Mouse (Mus musculus): ENCODE data around the gene Gprin1.
A peak's percentile ranks its signal among the peaks of the same experiment; 100 is the strongest.

Gprin1 gene

DNA sequence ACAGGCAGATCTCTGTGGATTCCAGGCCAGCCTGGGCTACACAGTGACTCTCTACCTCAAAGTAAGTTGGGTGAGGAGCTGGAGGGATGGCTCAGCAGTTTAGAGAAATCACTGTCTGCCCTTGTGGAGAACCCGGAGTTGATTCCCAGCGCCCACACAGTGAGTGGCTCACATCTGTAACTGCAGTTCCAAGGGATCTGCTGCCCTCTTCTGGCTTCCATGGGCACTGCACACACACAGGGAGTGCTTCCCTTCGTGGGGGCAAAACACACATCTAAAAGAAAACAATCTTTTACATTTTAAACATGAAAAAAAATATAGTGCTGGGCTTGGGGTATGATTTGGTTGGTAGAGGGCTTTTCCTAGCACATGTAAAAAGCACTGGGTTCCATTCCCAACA is 26.5 kb downstream of the Gprin1 start:
- DNase-seq (ENCODE audit: low spot score), result no peak

DNA sequence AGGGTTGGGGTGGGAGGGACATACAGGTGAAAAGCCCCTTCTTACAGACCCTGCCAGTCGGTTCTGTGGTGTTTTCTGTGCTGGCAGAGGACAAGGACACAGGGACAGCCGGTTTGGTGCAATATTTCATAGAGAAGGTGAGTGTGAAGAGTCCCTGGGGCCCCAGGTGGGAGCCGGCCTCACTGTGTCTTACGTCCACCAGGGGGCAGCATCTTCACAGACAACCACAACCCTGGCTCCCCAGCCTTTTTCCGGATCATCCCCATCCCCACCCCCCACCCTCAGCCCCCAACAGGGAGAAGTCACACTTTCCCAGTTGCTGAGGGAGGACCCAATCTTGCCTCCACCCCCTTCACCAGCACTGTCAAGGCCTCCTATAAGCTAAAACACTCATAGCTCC is 32.8 kb downstream of the Gprin1 start:
- no peak for DNase-seq (ENCODE audit: low spot score)

DNA sequence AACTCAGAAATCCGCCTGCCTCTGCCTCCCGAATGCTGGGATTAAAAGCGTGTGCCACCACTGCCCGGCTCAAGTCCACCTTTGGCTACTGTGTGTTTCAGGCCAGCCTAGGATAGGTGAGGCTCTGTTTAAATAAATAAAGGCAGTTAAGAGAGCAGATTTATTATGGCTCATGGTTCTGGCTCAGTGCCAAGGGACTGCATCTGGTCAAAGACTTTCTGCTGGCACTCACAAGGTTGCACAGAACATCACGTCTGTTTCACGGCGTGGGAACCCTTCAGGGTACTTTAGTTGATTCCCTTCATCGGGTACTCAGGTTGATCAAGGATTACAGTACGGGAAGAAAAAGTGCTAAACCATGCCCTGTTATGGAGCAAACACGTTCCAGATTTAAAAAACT is 34.7 kb downstream of the Gprin1 start:
- no peak for DNase-seq (ENCODE audit: low spot score)

DNA sequence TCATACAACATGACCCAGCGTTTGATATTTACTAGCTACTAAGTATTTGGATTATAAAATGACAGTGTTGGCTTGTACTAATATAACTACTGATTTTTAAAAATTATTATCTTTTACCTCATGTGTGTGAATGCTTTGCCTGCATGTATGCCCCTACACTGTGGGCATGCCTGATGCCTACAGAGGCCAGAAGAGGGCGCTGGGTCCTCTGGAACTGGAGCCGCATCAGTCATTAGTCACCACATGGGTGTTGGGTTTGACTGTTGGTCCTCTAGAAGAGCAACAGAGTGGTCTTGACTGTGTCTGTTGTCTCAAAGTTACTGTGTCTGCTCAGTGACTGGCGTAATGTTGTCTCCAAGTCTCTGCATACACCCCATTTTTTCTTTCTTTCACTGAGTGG is 35.3 kb downstream of the Gprin1 start:
- no peak for DNase-seq (ENCODE audit: low spot score)

DNA sequence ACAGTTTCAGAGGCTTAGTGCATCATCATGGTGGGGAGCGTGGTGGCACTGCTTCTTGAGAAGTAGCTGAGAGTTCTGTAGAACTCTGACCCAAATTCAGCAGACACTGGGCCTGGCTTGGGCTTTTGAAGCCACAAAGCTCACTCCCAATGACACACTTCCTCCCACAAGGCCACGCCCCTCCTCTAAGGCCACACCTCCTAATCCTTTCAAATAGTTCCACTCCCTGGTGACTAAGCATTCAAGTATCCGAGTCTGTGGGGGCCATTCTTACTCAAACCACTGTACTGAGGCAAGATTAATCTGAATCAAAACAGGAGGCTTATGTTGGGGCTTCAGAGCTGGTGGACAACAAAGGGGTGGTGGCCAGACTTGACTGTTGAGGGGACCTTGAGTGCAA is 38.8 kb downstream of the Gprin1 start:
- DNase-seq (ENCODE audit: low spot score), result no peak

DNA sequence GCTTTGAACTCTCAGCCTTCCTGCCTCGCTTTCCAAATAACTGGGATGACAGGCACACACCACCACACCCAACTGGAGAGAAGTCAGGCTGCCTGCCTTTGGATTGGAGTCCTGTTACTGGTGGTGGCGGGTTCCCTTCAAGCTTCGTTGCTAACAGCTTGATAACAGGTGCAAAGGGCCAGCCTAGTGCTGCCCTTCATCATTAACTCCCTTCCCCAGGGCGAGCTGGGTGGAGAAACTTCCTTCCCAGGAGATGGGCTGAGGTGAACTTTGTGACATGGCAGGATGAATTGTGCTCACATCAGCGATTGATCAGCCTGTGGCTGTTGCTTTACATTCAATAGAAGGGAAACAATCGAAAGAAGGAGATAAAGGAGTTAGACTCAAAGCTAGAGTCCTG is 44.8 kb downstream of the Gprin1 start:
- no peak for DNase-seq (ENCODE audit: low spot score)

DNA sequence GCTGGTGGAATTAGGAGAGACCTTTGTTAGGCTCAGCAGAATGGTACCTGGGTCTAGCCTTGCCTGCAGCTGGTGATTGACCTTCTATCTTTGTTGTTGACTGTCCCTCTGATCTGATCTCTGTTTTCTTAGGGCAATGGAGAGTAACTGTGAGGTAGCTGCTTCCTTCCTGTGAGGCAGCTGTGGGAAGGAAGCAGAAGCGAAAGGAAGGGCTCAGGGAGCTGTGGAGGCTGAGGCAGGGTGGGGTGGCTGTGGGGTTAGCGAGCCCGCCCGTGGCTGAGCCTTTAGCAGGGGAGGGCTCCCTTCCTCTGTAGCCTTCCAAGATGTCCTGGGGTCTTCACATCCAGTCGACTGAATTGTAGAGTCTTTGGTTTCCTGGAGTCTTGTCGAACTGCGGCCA is 47.2 kb downstream of the Gprin1 start:
- no peak for DNase-seq (ENCODE audit: low spot score)

DNA sequence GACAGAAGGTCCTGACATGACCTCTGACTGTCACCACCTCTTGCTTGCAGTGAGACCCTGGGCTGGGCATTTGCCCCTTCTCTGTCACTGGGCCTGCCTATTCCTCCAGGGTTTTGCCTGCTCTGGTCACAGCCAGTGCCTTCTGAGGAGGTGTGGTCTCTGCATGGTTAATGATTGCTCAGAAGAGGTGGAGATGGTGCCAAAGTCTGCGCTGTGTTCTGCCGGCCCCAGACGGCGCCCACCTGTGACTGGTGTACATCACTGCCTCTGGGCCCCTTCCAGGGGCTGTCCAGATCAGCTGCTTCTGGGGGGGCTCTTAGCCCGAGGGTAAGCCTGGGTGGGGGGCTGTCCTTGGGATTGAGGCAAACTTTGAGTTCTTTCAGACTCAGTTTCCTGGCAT is 48.4 kb downstream of the Gprin1 start, which contains the start of gene Cdhr2:
Gene Cdhr2, plus strand, starts transcription at position 219 of the 400 bp plus-strand sequence.
- no peak for DNase-seq (ENCODE audit: low spot score)

DNA sequence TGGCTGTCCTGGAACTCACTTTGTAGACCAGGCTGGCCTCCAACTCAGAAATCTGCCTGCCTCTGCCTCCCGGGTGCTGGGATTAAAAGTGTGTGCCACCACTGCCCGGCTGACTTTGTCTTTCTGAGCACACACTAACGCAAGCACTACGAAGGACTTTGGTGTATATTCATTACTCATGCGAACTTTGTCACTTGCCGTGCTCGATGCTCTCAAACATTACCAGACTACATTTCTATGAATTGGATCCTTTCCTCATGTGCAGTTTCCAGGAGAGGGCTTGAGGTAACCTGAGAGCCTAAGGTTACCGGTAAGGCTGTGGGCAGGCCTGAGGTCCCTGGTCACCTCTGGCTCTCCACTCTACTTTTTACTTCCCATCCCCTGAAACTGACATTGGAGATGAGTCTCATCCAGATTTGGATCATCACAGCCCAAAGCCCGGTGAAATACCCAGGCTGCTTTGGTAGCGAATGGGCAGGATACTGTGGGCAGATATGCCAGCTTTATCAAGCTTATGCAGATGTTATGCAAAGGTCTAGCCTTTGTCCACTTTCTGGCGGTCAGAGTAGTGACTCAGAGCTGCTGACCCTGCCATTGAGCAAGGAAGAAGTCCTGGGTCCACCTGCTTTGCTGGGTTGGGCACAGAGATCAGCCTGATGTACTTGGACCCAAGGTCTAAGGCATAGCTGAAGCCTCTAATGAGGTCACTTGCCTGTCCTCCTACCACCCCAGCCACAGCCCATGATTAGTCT is 54.0 kb downstream of the Gprin1 start:
- no peak for DNase-seq (ENCODE audit: low spot score)

DNA sequence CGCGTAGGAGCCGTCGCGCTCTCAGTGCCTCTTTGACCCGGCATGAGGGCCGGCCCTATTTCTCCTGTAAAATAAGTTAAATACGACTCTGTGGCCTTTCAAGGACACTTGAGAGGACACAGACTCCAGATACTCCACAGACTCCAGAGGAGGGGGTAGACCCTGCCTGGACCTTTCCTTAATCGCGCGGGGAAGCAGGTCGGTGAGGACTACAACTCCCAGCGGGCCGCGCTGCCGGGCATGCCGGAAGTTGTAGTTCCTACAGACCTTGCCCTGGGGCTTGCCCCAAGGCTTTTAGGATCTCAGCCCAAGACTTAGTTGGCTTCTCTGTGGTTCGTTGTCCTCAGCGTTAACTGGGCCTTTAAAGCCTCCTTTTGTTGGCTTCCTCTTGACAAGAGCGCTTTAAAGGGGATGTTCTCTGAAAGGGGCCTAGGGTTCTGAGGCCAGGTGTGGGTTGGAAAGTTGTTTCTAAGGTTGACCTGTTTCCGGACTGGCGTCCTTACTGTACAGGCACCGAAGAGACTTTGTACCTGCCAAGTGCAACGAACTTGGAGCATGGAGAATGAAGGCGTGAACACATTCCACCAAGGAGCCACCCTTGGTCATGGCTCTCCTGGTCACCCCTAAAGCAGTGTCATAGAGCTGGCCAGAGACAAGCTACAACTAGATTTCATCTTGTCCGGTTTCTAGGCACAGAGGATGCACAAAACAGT is 55.2 kb downstream of the Gprin1 start:
- DNase-seq (ENCODE audit: low spot score), result no peak

DNA sequence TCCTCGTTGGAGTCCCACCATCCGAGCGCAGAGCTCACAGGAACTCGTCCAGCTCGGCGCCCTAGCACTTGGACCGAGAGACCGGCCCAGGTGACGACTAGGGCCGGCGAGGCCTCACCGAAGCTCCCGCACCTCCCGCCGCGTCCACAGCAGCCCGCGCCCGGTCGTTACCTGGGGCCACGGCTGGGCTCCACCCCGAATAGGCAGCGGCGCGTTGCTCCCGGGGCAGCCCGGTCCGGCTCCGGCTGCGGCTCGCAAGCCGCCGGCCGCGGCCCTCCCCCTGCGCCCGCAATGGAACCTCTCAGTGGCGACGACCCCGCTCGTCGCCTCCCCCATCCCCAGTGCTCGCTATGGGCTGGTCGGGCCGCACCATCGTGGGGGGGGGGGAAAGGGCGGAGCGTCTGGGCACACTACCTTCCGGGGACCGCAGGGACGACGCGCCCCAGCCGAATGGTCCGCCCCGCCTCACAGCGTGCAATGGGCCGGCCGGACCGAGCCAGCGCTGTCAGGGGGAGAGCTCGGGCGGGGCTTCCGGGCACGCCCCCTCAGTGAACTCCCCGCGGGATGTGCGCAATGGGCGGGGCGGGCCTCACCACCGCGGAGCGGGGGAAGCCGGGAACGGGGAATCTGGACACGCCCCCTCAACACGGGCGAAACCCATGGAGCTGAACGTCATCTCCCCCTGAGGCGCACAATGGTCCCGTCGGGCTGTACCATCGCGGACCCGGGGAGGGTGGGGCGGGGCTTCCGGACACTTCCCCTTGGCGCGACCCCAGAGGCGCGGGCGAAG is 55.9 kb downstream of the Gprin1 start, which contains the start of gene Rnf44:
Gene Rnf44, minus strand, starts transcription at position 350 of the 790 bp plus-strand sequence.
- DNase-seq (ENCODE audit: low spot score), result peak; percentile 96

DNA sequence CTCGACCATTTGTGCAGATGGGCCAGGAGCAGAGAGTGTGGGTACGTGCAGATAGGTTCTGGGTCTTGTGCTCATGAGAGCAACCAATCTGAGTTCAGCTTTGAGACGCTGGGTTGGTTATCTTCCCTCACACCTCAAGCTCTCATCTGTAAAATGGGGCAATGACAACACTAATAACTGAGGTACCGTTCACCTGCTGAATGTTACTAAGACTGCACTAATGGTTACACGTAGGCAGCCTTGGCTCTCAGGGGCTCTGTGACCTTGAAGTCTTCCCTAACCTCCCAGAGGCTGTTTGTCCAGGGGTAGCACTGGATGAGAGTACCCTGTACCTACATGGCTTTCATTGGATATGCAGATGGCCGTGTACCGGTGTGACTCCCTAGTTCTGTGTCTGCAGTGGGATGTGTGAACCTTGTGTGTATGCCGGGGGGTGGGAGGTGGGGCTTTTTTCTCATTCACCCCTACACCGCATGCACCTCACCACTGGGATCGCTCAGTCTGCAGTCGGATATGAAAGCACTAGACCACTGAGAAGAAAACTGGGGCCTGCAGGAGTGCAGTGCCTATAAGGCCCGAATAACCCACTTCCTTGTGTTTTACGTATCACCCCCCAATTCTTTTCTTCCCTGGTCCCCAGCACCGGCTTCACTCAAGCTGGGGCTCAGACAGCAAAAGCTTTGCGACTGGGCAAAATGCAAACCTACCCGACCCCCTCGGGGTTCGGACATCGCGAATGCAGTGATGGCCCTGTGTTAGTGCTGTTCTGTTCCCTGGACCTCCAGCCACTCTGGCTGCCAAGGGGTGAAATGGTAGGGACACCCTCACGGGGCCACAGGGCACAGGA is 56.7 kb downstream of the Gprin1 start:
- DNase-seq (ENCODE audit: low spot score), result no peak

DNA sequence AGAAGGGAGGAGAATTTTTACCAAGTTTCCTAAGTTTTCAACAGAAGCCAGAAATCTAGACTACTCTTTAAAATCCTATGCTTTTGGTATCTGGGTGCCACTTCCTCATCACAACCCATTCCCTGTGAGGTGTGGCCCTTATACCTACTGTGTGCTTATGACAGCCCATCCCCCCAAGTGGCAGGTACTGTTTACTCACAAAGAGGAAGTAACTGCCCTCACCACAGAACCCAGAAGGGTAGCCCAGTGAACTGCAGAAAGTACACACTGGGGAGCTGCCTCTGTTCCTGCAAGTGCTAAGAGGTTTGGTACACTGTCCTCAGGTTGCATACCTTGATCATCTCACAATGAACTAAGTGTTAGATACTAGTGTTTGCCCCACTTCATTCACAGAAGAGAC is 57.9 kb downstream of the Gprin1 start:
- no peak for DNase-seq (ENCODE audit: low spot score)

DNA sequence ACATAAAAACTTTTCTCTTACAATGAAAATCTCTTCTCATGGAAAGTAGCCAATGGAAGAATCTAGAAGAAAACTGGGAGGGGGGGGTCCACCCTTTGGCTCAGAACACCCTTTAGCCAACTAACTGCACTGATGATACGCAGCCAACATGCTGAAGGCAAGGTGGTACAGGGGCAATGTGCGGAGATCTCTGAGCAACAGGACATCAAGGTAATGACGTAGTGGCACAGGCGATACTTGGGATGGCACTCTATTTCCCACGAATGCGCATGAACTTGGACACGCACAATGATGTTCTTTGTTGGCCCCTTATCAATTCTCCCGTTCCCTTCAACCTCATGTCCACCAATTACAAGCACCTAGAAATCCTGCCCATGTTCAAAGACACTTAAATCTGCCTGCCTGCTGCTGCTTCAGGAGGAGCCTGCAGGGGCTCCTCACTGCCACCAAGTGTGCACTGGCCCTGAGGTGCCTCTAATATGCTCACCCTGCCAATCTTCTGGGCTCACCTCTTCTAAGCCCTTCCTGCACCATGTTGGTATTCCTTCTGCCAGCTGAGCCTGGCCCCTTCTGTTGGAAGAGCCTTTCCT is 59.4 kb downstream of the Gprin1 start:
- no peak for DNase-seq (ENCODE audit: low spot score)

DNA sequence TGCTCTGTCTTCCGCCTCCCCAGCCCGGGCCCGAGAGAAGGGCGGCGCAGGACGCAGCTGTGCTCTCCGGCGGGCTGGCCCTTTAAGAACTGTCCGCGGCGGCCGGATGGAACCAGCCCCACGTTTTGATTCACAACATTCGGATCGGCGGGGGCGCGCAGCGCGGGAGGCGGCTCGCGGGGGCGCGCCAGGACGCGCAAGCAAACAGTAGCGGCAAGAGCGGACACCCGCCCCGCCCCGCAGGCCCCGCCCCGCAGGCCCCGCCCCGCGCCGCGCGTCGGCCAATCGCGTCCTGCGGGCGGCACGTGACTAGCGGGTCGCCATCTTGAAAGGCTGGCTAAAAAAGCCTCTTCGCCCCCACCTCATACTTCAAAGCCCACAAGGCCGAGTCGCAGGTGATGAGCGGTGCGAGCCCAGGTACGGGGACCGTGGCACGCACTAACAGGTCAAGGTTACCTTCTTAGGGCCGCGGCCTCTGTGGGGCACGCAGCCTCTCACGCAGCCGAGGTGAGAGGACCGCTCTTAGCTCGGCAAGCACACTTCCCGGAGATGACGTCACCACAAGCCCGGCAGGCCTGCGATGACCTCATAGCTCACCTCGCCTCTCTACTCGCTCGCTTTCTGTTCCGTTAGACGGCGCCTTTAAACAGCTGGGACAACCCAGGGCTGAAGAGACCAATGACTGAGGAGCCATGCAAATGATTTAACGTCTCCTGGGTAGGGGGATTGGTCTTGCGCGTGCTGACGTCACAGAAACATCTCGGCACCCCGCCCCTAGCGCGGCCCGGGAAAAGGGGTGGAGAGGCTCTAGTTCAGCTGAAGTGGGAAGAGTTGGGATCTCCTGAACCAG is 61.9 kb downstream of the Gprin1 start:
- peak; percentile 96 for DNase-seq (ENCODE audit: low spot score)

DNA sequence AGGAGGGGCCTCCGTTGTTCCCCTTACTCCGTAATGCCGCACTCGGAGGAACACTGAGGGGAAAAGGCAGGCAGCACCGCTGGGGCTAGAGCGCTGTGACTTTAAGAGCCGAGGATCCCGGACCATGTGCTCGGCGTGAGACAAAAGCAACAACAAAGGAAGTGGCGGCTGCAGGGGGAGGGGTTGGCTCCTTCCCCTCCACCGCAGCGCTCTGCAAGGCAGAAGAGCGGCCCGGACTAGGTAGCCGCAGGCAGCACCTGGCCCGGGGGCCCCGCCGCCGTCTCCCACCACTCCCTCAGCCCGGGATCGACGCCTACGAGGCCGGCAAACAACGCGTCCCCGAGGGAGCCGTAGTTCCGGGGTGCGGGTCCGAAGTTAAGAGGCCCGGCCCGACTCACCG is 62.6 kb downstream of the Gprin1 start:
- peak; percentile 57 for DNase-seq (ENCODE audit: low spot score)

Data from ovary, postnatal 14 days (tissue).